Mouse (Mus musculus) kidney, postnatal 25 days (tissue): Measurements from ENCODE around the gene Spa17.

Source experiments
- DNase-seq, 2 experiments: peaks; one replicate each; pipeline ENCODE4 v3.0.0; 2021; ENCODE audit warnings: mixed read lengths in 2 of 2

Spa17 gene

GRCm38 (mm10) chr9:37615220-37615619 lies 1.7 kb upstream of the Spa17 start:
- no peak for DNase-seq

GRCm38 (mm10) chr9:37614316-37614715 lies 794 bp upstream of the Spa17 start:
- no peak for DNase-seq

GRCm38 (mm10) chr9:37613911-37614280 lies 374 bp upstream of the Spa17 start:
- DNase-seq = no peak

GRCm38 (mm10) chr9:37609558-37609957 lies 4.0 kb downstream of the Spa17 start:
- DNase-seq = no peak

- no peak for DNase-seq
Measured at GRCm38 (mm10) chr9:37605089-37605488, 8.4 kb downstream of the Spa17 start.

DNA sequence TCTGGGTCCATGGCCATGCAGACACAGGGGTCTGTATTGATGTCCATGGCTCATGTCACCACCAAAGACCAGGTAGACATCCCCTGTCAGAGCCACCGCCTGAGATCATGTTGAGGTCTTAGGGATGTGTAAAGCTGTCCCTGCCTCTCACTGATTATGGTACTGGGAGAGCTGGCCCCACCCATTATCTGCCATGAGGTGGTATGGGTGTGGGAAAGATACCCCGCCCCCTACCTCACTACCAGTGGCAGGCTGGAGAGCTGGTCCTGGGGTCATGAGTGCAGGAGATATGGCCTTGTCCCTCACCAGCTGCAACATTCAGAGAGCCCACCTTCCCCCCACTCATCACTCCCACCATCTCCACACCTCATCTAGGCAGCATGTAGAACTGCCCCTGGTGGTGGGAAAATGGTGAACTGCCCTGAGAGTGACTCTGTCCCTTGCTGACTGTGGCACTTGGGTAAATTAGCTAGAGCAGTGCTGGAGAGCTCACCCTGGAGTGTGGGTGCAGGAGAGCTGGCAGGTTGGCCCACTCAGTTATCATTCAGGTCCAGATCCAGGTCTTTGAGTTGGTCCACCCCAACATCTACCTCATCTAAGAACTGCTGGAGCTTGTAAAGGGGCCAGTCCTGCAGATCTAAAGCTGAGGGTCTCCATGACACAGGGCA lies 12.8 kb downstream of the Spa17 start:
- DNase-seq = no peak

DNA sequence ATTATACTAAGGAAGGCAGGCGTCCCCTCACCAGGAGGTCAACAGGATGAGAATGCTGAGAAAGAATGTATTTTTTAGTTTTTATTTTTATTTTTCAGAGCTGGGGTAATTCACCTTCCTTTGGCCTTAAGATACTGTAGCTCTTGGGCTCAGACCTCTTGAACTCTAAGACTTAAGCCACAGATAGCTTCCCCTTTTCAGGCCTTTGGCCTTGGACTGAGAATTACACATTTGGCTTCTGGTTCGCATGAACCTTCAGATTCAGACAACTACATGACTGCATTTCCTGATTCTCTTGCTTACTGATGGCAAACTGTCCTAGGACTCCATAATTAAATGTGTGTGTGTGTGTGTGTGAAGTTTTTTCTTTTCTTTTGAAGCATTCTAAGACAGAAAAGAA lies 14.9 kb downstream of the Spa17 start:
- no peak for DNase-seq

GRCm38 (mm10) chr9:37595570-37595969 lies 18.0 kb downstream of the Spa17 start:
- DNase-seq = no peak

DNA sequence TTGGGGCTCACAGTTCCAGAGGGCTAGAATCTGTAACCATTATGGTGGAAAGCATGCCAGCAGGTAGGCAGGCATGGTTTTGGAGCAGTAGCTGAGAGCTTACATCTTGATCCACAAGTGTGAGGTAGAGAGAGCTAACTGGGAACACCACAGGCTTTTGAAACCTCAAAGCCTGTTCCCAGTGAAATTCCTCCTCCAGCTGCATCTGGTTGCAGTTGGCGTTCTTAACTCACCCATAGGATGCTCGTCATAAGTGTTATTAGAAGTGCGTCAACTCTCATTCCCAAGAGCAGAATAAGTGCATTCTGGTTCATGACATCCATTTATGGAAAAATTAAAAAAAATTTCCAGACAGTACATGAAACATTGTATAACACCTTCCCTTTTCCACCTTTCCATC lies 19.8 kb downstream of the Spa17 start:
- no peak for DNase-seq

DNA sequence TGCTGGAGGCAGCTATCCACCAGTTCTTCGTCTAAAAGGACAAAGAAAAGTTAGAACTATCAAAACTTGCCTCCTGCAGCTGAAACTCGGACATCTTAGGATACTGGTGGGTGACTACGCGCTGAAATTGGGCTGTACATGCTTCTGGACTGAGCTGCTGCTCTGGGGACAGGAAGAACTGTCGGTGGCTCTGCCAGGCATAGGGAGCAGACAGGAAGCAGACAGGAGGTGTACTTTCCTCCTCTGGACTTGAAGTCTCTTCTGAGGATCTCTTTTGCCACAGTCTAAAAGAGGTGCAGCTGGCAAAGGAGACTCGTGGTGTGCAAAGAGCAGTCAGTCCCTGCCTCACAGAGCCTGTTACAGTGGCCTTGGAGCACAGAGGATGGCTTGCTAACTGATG lies 20.9 kb downstream of the Spa17 start:
- DNase-seq = no peak

GRCm38 (mm10) chr9:37592025-37592424 lies 21.5 kb downstream of the Spa17 start:
- DNase-seq = no peak

DNA sequence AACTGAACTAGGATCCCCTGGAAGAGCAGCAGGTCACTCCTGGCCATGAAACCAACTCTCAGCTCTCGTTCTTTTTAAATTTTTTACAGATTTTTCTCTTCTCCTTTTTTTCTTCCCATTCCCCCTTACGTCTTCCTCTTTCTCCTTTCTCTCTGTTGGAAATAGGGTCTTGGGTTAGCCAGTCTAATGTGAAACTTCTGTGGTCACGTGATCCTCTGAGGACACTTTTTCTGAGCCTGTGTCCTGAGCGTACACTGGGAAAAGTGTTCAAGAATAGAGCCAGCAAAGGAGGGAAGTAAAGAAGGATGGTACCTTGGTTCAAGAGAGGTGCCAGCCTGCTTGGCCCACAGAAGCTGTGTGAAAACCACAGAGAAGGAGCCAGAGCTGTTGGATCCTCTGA lies 23.1 kb downstream of the Spa17 start:
- no peak for DNase-seq

- DNase-seq = no peak
Measured at GRCm38 (mm10) chr9:37586718-37587117, 26.8 kb downstream of the Spa17 start.

- DNase-seq = no peak
Measured at GRCm38 (mm10) chr9:37583594-37583993, 29.9 kb downstream of the Spa17 start.

- DNase-seq = no peak
Measured at GRCm38 (mm10) chr9:37576436-37576930, 37.0 kb downstream of the Spa17 start.

DNA sequence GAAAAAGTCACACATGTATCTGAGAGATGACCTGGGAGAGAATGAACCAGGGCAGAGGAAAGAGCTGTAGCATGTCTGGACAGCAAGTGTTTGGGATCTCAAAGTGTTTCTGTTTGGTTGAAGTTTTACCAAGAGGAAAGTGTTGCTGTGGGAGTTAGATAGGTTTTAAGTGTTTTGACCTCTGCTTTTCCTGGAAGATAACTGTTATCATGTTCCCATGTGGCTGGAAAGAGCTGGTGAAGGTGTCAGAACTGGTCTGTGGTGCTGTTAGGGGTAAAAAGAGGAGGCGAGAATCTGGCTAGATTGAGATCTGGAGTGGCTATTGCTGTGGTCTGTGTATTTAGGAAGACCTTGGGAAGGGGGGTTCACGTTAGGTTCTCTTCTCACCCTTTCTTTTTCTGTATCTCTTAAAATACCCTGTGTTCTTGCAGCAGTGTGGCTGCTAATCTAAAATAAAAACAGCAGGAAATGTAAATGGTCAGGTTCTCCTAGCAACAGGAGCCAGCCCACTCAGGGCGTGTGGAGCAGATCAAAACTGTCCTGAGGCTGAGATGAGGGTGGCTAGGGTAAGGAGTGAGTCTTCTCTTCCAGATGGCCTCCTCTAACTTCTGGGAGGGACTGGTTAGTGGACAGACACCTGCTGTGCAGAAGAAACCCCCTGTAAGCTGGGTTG lies 41.2 kb downstream of the Spa17 start:
- no peak for DNase-seq

DNA sequence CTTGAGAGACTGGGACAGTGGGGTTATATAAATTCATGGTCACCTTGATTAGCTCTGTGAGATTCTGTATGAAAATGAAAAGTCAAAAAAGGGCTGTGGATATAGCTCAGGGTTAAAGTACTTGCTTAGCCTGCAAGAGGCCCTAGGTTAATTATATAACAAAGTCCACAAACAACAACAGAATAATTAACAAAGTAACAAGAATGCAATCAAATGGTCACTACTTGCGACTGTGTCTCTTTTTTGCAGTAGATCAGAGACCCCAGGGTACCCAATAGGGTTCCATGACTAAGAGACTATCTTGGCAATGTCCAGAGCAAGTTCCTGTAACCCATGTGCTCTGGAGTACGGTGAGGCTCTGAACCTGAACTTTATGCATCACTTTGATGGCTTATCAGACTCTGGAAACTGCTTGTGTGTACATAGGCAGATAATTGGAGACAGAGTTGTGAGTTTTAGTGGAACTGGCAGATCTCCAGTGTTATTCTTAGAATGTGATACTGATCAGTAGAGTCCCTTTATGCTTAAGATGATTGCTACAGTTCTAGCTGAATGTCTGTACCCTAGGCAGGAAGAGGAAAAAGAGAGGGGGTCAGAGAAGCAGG lies 44.2 kb downstream of the Spa17 start:
- no peak for DNase-seq

DNA sequence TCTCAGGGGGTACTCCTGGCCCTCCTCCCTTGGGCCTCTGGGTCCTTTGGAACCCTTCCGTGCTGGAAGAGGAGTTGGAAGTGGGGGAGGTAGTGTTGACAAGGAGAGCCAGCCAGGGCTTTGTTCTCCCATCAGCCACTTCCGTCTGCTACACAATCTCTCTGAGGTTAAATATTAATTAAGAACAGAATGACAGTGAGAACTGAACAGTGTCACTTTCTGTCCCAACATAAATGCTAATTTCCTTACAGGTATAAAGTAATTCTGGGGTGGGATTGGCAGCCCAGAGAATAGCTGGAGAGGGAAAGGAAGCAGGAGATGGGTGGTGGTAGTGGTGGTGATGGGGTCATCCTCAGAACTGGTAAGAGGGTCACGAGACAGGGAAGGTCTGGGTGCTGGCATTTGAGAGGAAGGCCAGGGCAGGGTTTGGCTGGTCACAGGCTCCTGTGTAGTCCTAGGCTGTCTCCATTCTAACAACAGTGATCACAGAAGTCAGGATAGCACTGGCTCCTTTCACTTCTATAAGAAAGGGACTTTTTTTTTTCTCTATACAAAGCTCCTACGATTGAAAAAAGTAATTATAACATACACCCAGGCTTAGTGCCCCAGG lies 44.8 kb downstream of the Spa17 start:
- peak in 1 of 2 experiments; percentile 64 for DNase-seq

GRCm38 (mm10) chr9:37567892-37568604 lies 45.5 kb downstream of the Spa17 start:
- peak; percentile 36 to 59 for DNase-seq

DNA sequence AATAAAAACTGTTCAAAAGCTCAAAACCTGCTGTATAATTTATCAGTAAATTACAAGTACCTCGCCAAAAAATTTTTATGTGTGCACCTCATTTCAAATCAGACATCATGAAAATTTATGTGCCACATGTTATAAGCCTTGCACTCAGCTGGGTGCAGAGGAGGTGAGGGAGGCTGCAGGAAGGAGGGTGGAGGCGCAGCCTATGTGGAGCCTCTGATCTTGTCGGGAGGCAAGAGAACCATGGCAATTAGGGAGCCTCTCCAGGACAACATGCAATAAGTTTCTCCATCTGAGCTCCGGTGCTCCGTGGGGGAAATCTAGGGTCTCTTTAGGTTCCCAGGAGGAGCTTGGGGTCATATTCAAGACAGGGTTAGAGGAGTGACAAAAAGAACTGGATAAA lies 46.1 kb downstream of the Spa17 start:
- DNase-seq = no peak

DNA sequence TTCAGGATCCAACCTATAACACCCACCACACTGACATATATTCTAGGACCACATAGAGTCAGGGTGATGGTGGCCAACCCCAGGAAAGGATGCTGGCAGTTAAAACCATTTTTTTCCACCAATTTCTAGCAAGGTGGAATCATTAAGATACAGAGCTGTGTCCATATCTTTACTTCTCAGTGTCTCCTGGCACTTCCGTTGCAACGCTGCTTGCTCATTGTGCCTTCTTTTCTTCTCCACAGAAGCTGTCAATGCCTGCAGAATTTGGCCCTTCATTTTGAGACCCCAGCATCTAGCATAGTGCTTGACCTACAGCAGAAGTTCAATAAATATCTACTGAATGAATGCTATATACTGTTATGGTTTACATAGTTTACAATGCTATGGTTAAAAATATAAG lies 46.5 kb downstream of the Spa17 start:
- DNase-seq = no peak

- no peak for DNase-seq
Measured at GRCm38 (mm10) chr9:37563805-37564204, 49.7 kb downstream of the Spa17 start.

- DNase-seq = no peak
Measured at GRCm38 (mm10) chr9:37560617-37561016, 52.9 kb downstream of the Spa17 start.
